Mouse (Mus musculus): ENCODE data around the gene Sfmbt1. TPM values are rescaled to one million over a fixed set of nuclear protein-coding genes. Genes with fewer than 3 reads are reported as not detected.

Sfmbt1 gene
- polyA plus RNA-seq, 2 experiments: 3.9 to 11.9 TPM

GRCm38 (mm10) chr14:30837416-30837996 lies 122.9 kb downstream of the Sfmbt1 start:
- TF ChIP-seq CTCF (IDR thresholded peaks at IDR 0.05; ENCODE audit: low read depth) (no peak), EP300 (IDR thresholded peaks at IDR 0.05; ENCODE audit: low read depth) (no peak)
- no peak overlapping the region for H3K4me3 ChIP-seq (ENCODE audit: insufficient read depth in 1 of 2, low read depth in 2 of 2, low read length in 2 of 2)
- no peak overlapping the region for H3K4me2 ChIP-seq (ENCODE audit: low read depth)
- H3K9me3 ChIP-seq (ENCODE audit: control insufficient read depth, low read length): no peaks in the 10 kb centered on the region
- no peak overlapping the region for H3K27ac ChIP-seq
- ATAC-seq (ENCODE audit: insufficient read depth) (no peak), DNase-seq (ENCODE audit: low read depth in 3 of 3, low spot score in 3 of 3) (no peak)
- H3K9ac ChIP-seq (replicated peaks): no peak overlapping the region
- H3K27me3 ChIP-seq (ENCODE audit: control insufficient read depth, insufficient read depth, low read length): no peaks in the 10 kb centered on the region
- no peaks in the 10 kb centered on the region for H3K4me1 ChIP-seq (replicated peaks; ENCODE audit: control insufficient read depth in 2 of 2, insufficient read depth in 2 of 2, low read length in 1 of 2)
- 67% methylated on average over 14 of the region's 14 CpGs for WGBS (ENCODE audit: insufficient replicate concordance)
- no peaks in the 10 kb centered on the region; the same call in 1 of the 2 replicates for H3K36me3 ChIP-seq (replicated peaks; ENCODE audit: control insufficient read depth, insufficient read depth, low read depth)

- DNase-seq (ENCODE audit: low read depth in 3 of 3, low spot score in 3 of 3) (no peak), ATAC-seq (ENCODE audit: insufficient read depth) (no peak)
- 67% methylated on average over 3 of the region's 3 CpGs for WGBS (ENCODE audit: insufficient replicate concordance)
- H3K4me2 ChIP-seq (ENCODE audit: low read depth): no peak overlapping the region
- H3K27me3 ChIP-seq (ENCODE audit: control insufficient read depth, insufficient read depth, low read length): no peaks in the 10 kb centered on the region
- H3K27ac ChIP-seq: no peak overlapping the region
- no peak overlapping the region for H3K4me3 ChIP-seq (ENCODE audit: insufficient read depth in 1 of 2, low read depth in 2 of 2, low read length in 2 of 2)
- no peaks in the 10 kb centered on the region for H3K36me3 ChIP-seq (replicated peaks; ENCODE audit: control insufficient read depth, insufficient read depth, low read depth)
- no peaks in the 10 kb centered on the region for H3K4me1 ChIP-seq (replicated peaks; ENCODE audit: control insufficient read depth in 2 of 2, insufficient read depth in 2 of 2, low read length in 1 of 2)
- H3K9ac ChIP-seq (replicated peaks): no peak overlapping the region
- no peaks in the 10 kb centered on the region for H3K9me3 ChIP-seq (ENCODE audit: control insufficient read depth, low read length)
- no peak for TF ChIP-seq EP300 (IDR thresholded peaks at IDR 0.05; ENCODE audit: low read depth)
- no peak for TF ChIP-seq CTCF (IDR thresholded peaks at IDR 0.05; ENCODE audit: low read depth)
Observed at GRCm38 (mm10) chr14:30843701-30844100, 129.1 kb downstream of the Sfmbt1 start.

DNA sequence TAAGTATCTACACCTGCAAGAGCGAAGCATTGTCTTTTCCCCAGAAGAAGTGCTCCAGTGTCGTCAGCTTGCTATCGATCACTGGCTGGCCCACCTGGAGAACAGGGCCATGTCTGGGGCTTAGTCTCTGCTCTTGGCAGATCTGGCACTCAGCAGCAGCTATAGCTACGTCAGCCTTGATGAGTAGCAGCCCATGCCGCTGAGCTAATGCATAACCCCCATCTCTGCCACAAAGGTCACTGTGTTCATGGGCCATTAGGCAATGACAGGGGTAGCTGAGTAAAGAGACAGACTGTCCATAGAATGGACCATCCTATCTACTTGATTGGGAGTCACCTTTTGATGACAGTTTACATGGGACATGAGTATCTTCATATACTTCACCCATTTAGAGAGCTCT lies 135.9 kb downstream of the Sfmbt1 start:
- H3K4me3 ChIP-seq (ENCODE audit: insufficient read depth in 1 of 2, low read depth in 2 of 2, low read length in 2 of 2): no peak overlapping the region
- H3K4me2 ChIP-seq (ENCODE audit: low read depth): no peak overlapping the region
- H3K27ac ChIP-seq: no peak overlapping the region
- DNase-seq (ENCODE audit: low read depth in 3 of 3, low spot score in 3 of 3): no peak
- H3K36me3 ChIP-seq (replicated peaks; ENCODE audit: control insufficient read depth, insufficient read depth, low read depth): no peaks in the 10 kb centered on the region
- H3K4me1 ChIP-seq (replicated peaks; ENCODE audit: control insufficient read depth in 2 of 2, insufficient read depth in 2 of 2, low read length in 1 of 2): no peaks in the 10 kb centered on the region
- ATAC-seq (ENCODE audit: insufficient read depth): no peak
- no peak overlapping the region for H3K9ac ChIP-seq (replicated peaks)
- WGBS (ENCODE audit: insufficient replicate concordance): 81% methylated on average over 5 of the region's 5 CpGs
- no peaks in the 10 kb centered on the region for H3K27me3 ChIP-seq (ENCODE audit: control insufficient read depth, insufficient read depth, low read length)
- H3K9me3 ChIP-seq (ENCODE audit: control insufficient read depth, low read length): no peaks in the 10 kb centered on the region
- TF ChIP-seq CTCF (IDR thresholded peaks at IDR 0.05; ENCODE audit: low read depth): no peak
- TF ChIP-seq EP300 (IDR thresholded peaks at IDR 0.05; ENCODE audit: low read depth): no peak

- Histone ChIP-seq H3K27ac (no peak overlapping the region), H3K9me3 (ENCODE audit: control insufficient read depth, low read length) (no peaks in the 10 kb centered on the region), H3K36me3 (replicated peaks; ENCODE audit: control insufficient read depth, insufficient read depth, low read depth) (no peaks in the 10 kb centered on the region), H3K4me3 (ENCODE audit: insufficient read depth in 1 of 2, low read depth in 2 of 2, low read length in 2 of 2) (no peak overlapping the region), H3K9ac (replicated peaks) (no peak overlapping the region), H3K4me2 (ENCODE audit: low read depth) (no peak overlapping the region), H3K27me3 (ENCODE audit: control insufficient read depth, insufficient read depth, low read length) (no peaks in the 10 kb centered on the region), H3K4me1 (replicated peaks; ENCODE audit: control insufficient read depth in 2 of 2, insufficient read depth in 2 of 2, low read length in 1 of 2) (no peaks in the 10 kb centered on the region; a peak in 1 of 4 replicates)
- DNase-seq (ENCODE audit: low read depth in 3 of 3, low spot score in 3 of 3) (no peak), ATAC-seq (ENCODE audit: insufficient read depth) (no peak)
- TF ChIP-seq CTCF (IDR thresholded peaks at IDR 0.05; ENCODE audit: low read depth): no peak
- no peak for TF ChIP-seq EP300 (IDR thresholded peaks at IDR 0.05; ENCODE audit: low read depth)
- 74% methylated on average over 5 of the region's 5 CpGs for WGBS (ENCODE audit: insufficient replicate concordance)
Observed at GRCm38 (mm10) chr14:30852325-30852724, 137.7 kb downstream of the Sfmbt1 start.

DNA sequence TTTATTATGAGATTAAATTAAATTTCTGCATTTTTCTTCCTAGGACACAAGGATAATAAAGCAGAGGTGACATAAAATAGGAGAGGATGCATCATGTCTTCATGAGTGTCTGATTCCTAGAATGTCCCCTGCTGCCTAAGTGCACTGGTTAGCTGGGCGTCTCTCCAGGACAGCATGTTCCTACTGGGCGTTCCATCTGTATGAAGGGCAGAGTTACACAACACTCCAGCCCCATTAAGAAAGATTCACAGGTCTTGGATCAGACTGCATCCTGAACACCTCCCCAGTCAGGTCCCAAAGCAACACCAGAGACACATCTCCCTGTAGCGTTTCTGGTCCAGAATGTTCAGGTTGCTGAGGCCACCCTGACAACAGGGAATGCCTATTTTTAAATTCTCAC lies 140.7 kb downstream of the Sfmbt1 start:
- TF ChIP-seq EP300 (IDR thresholded peaks at IDR 0.05; ENCODE audit: low read depth): no peak
- TF ChIP-seq CTCF (IDR thresholded peaks at IDR 0.05; ENCODE audit: low read depth): no peak
- H3K27ac ChIP-seq: no peak overlapping the region
- no peaks in the 10 kb centered on the region for H3K9me3 ChIP-seq (ENCODE audit: control insufficient read depth, low read length)
- no peak overlapping the region for H3K9ac ChIP-seq (replicated peaks)
- no peaks in the 10 kb centered on the region; a peak in 1 of 4 replicates for H3K4me1 ChIP-seq (replicated peaks; ENCODE audit: control insufficient read depth in 2 of 2, insufficient read depth in 2 of 2, low read length in 1 of 2)
- ATAC-seq (ENCODE audit: insufficient read depth) (no peak), DNase-seq (ENCODE audit: low read depth in 3 of 3, low spot score in 3 of 3) (no peak)
- no peak overlapping the region for H3K4me3 ChIP-seq (ENCODE audit: insufficient read depth in 1 of 2, low read depth in 2 of 2, low read length in 2 of 2)
- no peaks in the 10 kb centered on the region for H3K36me3 ChIP-seq (replicated peaks; ENCODE audit: control insufficient read depth, insufficient read depth, low read depth)
- no peaks in the 10 kb centered on the region for H3K27me3 ChIP-seq (ENCODE audit: control insufficient read depth, insufficient read depth, low read length)
- no peak overlapping the region for H3K4me2 ChIP-seq (ENCODE audit: low read depth)
- 83% methylated on average over 3 of the region's 3 CpGs for WGBS (ENCODE audit: insufficient replicate concordance)

All from liver, embryonic 14.5 days (tissue).